Mouse (Mus musculus) v-Abl transformed pro-B cells (cell line): ENCODE measurements around the gene Unkl.

Experiments
- in situ Hi-C, 2 experiments: fragments of 400-800 bp; cut with MboI; formaldehyde crosslinking; loops; one replicate each; pipeline ENCODE4 v1.15.1; 2025; ENCODE audit not compliant: unreplicated experiment in 2 of 2

The Unkl gene

GRCm38 (mm10) chr17:25250181-25250835, 62.1 kb downstream of the Unkl start:
- in situ Hi-C loops, result no loop called here

DNA sequence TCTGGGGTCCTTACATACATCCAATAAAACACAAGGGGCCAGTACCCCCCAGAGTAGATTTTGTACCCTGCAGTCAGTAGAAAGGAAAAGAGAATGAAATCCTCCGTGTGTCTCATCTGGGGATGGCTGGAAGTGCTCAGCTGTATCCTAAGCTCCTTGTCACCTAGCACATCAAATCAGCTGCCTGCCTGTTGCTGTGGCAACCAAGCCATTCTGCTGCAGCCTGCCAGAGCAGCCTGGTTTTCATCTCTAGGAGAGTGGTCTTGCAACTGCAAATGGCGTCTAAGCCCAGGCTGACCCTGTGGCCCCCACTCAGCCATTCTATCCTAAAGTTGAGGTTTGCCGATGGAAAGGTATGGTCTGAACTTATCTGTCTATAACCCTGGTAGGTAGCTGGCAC, 64.4 kb downstream of the Unkl start:
- in situ Hi-C loops, result no loop called here

GRCm38 (mm10) chr17:25253760-25254159, 65.6 kb downstream of the Unkl start:
- in situ Hi-C loops, result no loop called here

DNA sequence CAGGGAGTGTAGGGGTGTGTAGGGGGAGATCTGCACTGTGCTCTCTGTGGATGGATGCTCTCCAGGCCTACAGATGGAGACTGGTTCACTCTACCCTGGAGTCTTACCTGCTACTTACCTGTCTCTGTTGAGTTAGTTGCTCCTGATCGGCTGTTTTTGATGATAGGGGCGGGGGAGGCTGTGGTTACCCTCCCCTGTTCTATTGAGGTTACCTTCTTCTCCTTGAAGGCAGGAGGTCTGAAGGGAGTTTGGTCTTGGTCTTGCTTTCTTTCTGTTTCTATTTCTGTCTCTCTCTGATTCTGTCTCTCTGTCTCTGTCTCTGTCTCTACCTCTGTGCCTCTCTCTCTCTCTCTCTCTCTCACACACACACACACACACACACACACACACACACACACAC, 66.9 kb downstream of the Unkl start:
- in situ Hi-C loops, result no loop called here

DNA sequence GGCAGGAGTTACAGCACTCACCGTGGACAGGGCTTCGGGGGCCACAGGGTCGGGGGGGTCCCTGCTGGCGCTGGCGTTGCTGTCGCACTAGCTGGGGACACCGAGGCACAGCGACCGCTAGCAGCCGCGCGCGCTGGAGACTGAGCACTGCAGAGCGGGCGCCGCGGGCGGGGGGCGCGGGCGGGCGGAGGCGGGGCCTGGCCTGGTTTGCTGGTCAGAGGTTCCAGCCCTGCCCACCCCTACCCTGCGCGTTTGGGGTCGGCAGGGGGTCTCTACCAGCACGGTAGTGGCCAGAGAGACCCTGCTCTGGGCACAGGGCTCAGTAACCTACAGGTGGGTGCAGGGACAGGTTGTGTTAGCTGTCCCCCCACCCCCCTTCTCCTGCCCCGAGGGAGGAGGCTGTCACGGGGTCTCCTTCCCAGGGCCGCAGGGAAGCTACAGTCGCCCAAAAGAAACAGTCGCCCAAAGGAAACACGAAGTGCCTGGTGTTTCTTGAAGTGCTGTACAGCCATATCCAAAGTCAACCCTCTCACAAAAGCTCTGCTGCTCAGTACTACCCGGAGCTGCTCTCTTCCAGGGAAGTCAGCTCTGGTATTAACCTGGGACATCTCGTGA, 68.0 kb downstream of the Unkl start, which contains the start of gene Baiap3:
Gene Baiap3 (minus strand): TSS at position 225 of the 615 bp plus-strand sequence.
- in situ Hi-C loops, result no loop called here

- in situ Hi-C loops, result no loop called here
These were observed 69.6 kb downstream of the Unkl start for GRCm38 (mm10) chr17:25257804-25258261.

- in situ Hi-C loops, result no loop called here
These were observed 76.3 kb downstream of the Unkl start for GRCm38 (mm10) chr17:25264453-25264852.

DNA sequence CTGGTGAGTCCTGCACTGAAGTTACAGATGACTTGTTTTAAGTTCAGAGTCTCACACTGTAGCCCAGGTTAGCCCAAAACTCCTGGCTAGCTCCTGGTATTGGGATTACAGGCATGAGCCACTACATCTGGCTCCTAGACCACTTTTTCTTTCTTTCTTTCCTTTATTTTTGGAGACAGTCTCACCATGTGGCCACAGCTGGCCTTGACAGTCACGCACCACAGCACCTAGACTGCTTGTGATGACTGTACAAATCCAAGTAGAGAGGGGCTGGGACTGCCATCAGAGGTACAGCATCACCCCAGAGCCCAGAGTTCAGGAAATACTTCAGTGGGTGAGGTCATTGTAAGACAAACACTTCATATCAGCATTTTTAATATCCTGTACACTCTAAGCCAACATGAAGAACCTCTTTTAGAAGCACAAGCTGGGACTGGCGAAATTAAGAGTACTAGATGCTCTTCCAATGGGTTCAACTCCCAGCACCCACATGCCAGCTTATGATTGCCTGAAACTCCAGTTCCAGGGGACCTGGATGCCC, 82.7 kb downstream of the Unkl start:
- in situ Hi-C loops, result loop anchor here in 1 of 2 experiments (5.0 kb wide), 1 partner anchor 84 kb away; the partner anchor contains the start of gene Unkl

DNA sequence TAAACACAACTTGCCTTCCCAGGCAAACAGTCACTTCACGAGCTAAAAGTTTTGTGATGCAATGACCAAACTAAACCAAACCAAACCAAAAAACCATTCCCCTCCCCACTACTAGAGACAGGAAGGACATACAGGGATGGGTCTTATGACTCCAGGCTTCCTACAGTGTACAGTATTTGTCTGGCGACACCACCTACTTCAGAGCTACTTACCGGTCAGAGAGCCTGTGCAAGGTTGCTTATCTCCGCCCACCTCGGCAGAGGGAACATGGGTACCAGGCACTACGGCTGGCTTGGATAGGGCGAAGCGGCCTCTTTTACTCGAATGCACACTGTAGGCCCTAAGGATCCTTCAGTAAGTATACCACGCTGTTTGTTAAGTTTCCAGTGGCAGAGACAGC, 84.1 kb downstream of the Unkl start:
- in situ Hi-C loops, result loop anchor here in 1 of 2 experiments (5.0 kb wide), 1 partner anchor 85 kb away; the partner anchor contains the start of gene Unkl

GRCm38 (mm10) chr17:25272951-25273705, 84.9 kb downstream of the Unkl start:
- in situ Hi-C loops, result loop anchor here in 1 of 2 experiments (5.0 kb wide), 1 partner anchor 86 kb away; the partner anchor contains the start of gene Unkl

DNA sequence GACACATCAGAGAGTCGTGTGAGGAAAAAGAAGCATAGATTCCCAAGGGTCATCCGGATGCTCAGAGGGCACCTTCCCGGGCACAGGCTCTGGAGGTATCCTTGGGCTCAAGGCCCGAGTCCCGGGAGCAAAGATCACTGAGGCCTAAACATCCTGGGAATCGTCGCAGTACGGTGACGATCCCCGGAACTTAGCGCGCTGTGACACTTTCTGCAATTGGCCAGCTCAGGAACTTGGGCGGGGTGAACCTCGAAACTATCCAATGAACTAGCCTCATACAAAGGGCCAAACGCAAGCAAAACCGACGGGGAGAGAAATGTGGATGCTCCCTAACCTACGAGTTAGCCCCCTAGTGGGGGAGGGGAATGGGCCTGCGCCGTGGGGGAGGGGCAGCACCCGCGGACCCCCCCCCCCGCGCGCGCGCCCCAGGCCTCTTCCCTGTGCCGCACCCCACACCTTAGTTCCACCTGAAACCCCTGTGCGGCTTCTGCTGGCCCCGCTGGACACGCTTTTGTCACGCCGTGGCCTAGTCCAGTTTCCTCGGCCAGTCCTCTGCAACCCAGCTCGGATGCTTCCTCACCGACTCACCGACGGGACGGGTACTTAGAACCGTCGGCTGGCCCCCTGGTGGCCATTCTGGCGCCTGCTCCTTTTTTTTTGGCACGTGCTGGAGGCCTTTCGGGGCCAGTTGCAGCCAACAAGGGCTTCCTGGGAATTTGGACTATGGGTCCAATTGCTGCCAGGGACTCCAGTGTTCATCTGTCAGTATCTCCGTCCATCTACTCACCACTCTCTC, 85.7 kb downstream of the Unkl start:
- in situ Hi-C loops, result loop anchor here in 1 of 2 experiments (5.0 kb wide), 1 partner anchor 87 kb away; the partner anchor contains the start of gene Unkl

DNA sequence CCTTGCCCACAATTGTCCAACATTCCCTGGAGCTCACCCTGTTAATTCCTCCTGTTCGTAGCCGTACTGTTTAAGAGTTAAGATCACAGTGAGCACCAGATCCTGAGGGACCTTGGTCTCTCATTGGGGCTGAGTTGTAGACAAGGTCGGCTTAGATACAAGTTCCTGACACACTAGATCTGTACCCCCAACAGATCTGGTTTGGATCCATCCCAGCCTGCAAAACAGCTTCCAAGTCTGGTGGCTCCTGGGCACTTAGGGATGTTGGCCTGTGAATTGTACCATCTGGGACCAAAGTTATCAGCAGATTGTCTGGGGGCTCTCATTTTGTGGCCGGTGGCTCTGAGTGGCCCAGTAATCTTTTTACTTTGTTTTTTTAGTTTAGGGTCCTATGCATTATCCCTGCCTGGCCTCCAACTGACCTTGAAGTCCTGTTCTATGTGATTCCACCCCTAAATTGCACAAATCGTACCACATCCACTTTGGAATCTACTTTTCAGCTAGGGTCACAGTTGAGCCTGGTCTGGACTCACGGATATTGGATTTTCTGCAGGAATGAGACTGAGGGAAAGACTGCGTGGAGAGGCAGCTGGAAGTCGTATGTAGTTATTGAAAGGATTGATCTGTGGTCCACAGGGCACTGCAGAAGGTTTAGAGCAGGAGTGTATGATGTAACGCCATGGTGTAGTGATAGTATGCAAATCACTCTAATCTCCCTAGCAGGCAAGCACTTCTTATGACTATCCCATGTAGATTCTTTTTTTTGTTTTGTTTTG, 86.6 kb downstream of the Unkl start, which contains the start of gene Ube2i:
Gene Ube2i (minus strand): TSS at position 52 of the 776 bp plus-strand sequence.
- in situ Hi-C loops, result loop anchor here (5.0 kb wide), 3 partner anchors 87 to 152 kb away; partner anchors contain the start of genes BC003965 (in 1 of the 2), Ptx4 (in 1 of the 2) and Unkl (in 1 of the 2)

- in situ Hi-C loops, result loop anchor here in 1 of 2 experiments (5.0 kb wide), 2 partner anchors 94 to 154 kb away; partner anchors contain the start of genes BC003965 and Ptx4
These were observed 87.6 kb downstream of the Unkl start for GRCm38 (mm10) chr17:25275833-25276232.

- in situ Hi-C loops, result loop anchor here in 1 of 2 experiments (10.0 kb wide), 1 partner anchor 247 kb away; no protein-coding TSS in a partner anchor
These were observed 93.9 kb downstream of the Unkl start for GRCm38 (mm10) chr17:25282133-25282532.
